Mouse (Mus musculus) bone marrow macrophage, adult 2 months (primary cell): Measurements from ENCODE around the gene Pcp2. TPM values are rescaled to one million over a fixed set of nuclear protein-coding genes. Genes with fewer than 3 reads are reported as not detected.

Source experiments
- H3K27ac ChIP-seq: 2 replicates; pipeline ENCODE4 v1.5.1; 2012; ENCODE audit warnings: low read depth, low read length; ENCODE audit not compliant: insufficient read depth
- H3K4me1 ChIP-seq: 2 replicates; pipeline ENCODE4 v1.6.1; 2012; ENCODE audit warnings: low read length; ENCODE audit not compliant: control insufficient read depth, insufficient read depth
- H3K4me3 ChIP-seq: 2 replicates; pipeline ENCODE4 v1.5.1; 2012; ENCODE audit warnings: mild to moderate bottlenecking, low read length, moderate library complexity; ENCODE audit not compliant: insufficient read depth
- CTCF ChIP-seq: IDR thresholded peaks from 2 replicates; pipeline ENCODE4 v1.5.1; 2012; ENCODE audit warnings: low read depth, mild to moderate bottlenecking, low read length, moderate library complexity
- POLR2A ChIP-seq: IDR thresholded peaks from 2 replicates; pipeline ENCODE4 v1.6.1; 2012; ENCODE audit warnings: mild to moderate bottlenecking, low read depth, low read length, borderline replicate concordance
- polyA plus RNA-seq: library from polyadenylated mRNA; stranded (reverse); fragments of >200 nt; gene quantifications from 2 replicates; pipeline ENCODE4 v1.2.4, GENCODE M21; 2012; ENCODE audit not compliant: missing spikeins, insufficient read depth, insufficient read length

Gene Pcp2
- not detected in 2 replicates for polyA plus RNA-seq

DNA sequence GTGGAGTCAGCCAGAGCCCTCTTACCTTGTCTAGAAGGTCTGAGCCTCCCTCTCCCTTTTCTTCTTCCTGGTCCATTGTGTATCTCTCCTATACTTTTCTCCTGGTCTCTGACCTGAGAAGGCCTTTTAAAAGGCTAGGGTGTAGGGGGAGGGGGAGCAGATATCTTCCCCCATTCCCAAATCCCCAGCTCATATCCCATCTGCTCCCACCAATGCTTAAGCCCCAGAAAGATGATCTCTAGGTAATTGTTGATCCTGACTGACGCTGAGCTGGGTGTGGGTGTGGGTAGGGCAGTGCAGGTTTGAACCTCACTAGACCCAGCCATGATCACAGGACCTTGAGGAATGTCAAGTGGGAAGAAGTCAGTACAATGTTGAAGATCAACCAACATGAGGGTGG, at the start of gene Pcp2:
Pcp2 (minus strand) TSS at position 101 of the 400 bp plus-strand sequence.
- TF ChIP-seq CTCF: no peak
- TF ChIP-seq POLR2A: no peak
- Histone ChIP-seq H3K4me1 (peaks cover 5% of the 10 kb centered on the region), H3K4me3 (no peak within 1 kb of the TSS), H3K27ac (no peak within 1 kb of the TSS)

DNA sequence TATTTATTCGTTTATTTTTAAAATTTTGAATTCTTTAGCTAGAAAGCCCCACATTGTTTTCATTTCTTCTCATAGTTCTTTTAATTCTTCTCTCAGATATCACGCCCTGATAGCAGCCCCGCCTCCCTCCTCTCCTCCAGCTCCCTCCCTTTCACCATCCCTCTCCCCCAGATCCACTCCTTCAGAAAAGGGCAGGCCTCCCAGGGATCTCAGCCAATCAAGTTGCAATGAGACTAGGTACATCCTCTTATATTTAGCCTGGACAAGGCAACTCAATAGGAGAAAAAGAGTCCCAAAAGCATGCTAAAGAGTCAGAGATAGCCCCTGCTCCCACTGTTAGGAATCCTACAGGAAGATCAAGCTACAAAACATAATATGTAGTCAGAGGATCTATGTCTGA, 49.3 kb upstream of the Pcp2 start:
- no peak overlapping the region for H3K27ac ChIP-seq
- no peak overlapping the region for H3K4me3 ChIP-seq

DNA sequence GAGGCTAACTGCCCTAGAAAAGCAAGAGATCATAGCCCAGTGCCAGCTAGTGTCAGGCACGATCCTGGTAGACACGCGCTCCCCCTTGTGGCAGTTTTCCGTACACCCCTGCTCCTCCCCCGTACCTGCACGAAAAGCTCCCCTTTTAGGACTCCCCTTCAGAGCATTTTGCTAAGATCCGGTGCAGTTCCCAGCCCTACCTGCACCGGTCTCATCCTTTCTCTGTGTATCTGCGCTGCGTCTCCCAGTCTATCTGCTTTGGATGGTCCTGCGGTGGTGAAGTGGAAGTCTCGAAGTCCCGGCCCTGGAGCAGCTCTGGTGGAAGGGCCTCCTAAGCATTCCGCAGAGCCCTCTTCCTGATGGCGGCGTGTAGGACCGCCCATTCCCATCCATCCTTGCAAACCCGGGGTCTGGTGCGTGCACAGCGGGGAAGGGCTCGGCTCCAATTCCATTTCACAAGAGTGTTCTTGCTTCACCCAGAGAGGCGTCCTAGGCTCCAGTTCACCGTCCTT, 46.7 kb upstream of the Pcp2 start, which contains the start of gene Fcor:
Fcor (minus strand) TSS at position 383 of the 512 bp plus-strand sequence.
- Histone ChIP-seq H3K27ac (peak within 1 kb of the TSS; percentile 27), H3K4me1 (peaks cover 10% of the 10 kb centered on the region), H3K4me3 (peak within 1 kb of the TSS; percentile 95)
- no peak for TF ChIP-seq POLR2A
- peak; percentile 99 for TF ChIP-seq CTCF

More for the DNA sequence above, 49.3 kb upstream of the Pcp2 start:
- peaks cover 10% of the 10 kb centered on the region for H3K4me1 ChIP-seq
- TF ChIP-seq POLR2A (no peak), CTCF (no peak)

DNA sequence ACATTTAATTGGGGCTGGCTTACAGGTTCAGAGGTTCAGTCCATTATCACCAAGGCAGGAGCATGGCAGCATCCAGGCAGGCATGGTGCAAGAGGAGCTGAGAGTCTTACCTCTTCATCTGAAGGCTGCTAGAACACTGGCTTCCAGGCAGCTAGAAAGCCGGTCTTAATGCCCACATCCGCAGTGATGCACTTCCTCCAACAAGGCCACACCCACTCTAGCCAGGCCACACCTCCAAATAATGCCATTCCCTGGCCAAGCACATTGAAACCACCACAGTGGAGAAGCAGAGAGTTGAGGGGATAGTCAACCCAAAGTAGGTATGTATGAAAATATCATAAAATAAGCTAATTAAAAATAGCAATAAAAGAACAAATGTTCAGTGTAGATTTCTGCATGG, 45.0 kb upstream of the Pcp2 start:
- peaks cover 13% of the 10 kb centered on the region for H3K4me1 ChIP-seq
- no peak for TF ChIP-seq POLR2A
- no peak for TF ChIP-seq CTCF
- no peak overlapping the region for H3K27ac ChIP-seq
- no peak overlapping the region for H3K4me3 ChIP-seq

GRCm38 (mm10) chr8:3665507-3665906, 40.2 kb upstream of the Pcp2 start, which contains the start of gene Mcemp1:
Gene Mcemp1, plus strand, starts transcription at chr8:3665754.
- H3K4me1 ChIP-seq: peaks cover 31% of the 10 kb centered on the region
- H3K27ac ChIP-seq: peak within 1 kb of the TSS; percentile 71
- no peak for TF ChIP-seq CTCF
- TF ChIP-seq POLR2A: no peak
- no peak within 1 kb of the TSS; the same call in 1 of the 2 replicates for H3K4me3 ChIP-seq

DNA sequence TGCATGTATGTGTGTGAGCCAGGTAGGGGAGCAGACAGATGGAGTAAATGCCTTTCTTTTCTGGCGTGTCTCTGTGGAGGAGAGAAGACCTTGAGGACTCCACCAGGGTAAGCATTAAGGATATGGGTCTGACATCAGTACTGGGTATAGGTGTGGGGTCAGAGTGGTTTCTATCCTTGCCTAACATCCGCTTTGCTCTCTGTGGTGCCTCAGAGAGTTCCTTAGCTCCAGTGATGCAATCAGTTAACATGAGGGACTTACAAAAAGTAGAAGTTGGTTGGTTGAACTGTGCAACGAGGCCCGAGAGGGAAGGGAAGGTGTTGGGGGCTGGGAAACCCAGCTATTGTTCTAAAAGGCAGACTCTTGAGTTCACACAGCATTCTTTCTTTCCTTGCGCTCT, 39.1 kb upstream of the Pcp2 start:
- peaks cover 38% of the 10 kb centered on the region for H3K4me1 ChIP-seq
- H3K27ac ChIP-seq: peak overlapping the region; percentile 71
- no peak for TF ChIP-seq POLR2A
- H3K4me3 ChIP-seq: no peak overlapping the region

DNA sequence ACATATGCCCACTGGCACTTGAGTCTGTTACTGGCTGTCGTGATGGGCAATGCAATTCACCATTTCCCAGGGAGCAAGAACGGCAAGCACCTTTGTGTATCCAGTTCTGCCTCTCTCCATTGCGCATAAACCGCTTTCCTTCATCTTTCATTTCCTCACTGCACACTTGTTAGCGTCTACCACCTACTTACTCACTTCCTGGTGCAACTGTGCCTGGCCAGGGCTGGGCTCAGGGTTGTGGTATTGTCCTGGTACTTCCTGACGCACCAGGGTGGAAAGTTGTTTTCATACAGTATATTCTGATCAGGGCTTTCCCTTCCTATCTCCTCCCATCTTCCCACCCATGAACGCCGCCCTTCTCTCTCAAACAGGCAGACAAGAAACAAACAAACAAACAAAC, 35.5 kb upstream of the Pcp2 start:
- Histone ChIP-seq H3K4me1 (peaks cover 48% of the 10 kb centered on the region), H3K27ac (peak overlapping the region; percentile 5; the same call in 1 of the 2 replicates), H3K4me3 (no peak overlapping the region)

GRCm38 (mm10) chr8:3656725-3657381, 31.5 kb upstream of the Pcp2 start:
- Histone ChIP-seq H3K4me3 (no peak overlapping the region), H3K4me1 (peaks cover 34% of the 10 kb centered on the region), H3K27ac (no peak overlapping the region)
- TF ChIP-seq CTCF: no peak
- no peak for TF ChIP-seq POLR2A

More for the DNA sequence above, 35.5 kb upstream of the Pcp2 start:
- TF ChIP-seq CTCF (no peak), POLR2A (no peak)

DNA sequence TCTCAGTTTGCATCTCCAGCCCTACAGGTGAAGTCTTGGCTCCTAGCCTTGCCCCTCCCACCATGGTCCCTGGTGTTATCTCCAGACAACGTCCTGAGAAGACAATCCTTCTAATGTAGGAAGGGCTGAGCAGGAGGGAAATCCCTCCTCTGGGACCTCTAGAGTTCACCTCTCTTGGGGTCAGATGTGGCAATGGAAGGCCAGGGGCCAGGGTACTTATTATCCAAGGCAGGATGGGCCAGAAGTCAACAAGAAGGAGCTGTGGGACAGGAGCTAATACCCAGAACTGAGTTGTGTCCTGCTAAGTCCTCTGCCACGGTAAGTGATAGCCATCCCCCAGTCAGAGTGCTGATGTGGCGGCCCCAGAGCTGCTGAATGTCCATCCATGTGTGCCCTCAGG, 30.2 kb upstream of the Pcp2 start, which contains the start of gene Retn:
Retn (plus strand) TSS at position 245 of the 400 bp plus-strand sequence.
- no peak for TF ChIP-seq CTCF
- no peak for TF ChIP-seq POLR2A

More for the DNA sequence above, 30.2 kb upstream of the Pcp2 start, which contains the start of gene Retn:
- Histone ChIP-seq H3K4me3 (no peak within 1 kb of the TSS), H3K27ac (no peak within 1 kb of the TSS), H3K4me1 (peaks cover 24% of the 10 kb centered on the region)
